Mouse (Mus musculus) lung, embryonic 15.5 days (tissue): ENCODE data around the gene Jmjd1c. TPM values are rescaled to one million over a fixed set of nuclear protein-coding genes. Genes with fewer than 3 reads are reported as not detected.

Experiments used
- ATAC-seq: fragments of 200-750 bp; cut with Nextera tagmentation; 2 replicates; pipeline ENCODE4 v1.8.0; 2017; ENCODE audit warnings: moderate number of reproducible peaks, borderline replicate concordance; ENCODE audit not compliant: low FRiP score, low TSS enrichment; ENCODE audit errors: extremely low read depth
- H3K27ac ChIP-seq: fragments of 300-500 bp; sonication (generic); 2 replicates; pipeline ENCODE4 v1.5.1; 2015; ENCODE audit warnings: moderate library complexity, mild to moderate bottlenecking, inconsistent platforms
- H3K27me3 ChIP-seq: fragments of 300-500 bp; sonication (generic); 2 replicates; pipeline ENCODE4 v1.6.1; 2015; ENCODE audit warnings: inconsistent platforms
- H3K36me3 ChIP-seq: fragments of 300-500 bp; sonication (generic); 2 replicates; pipeline ENCODE4 v1.6.1; 2015; ENCODE audit warnings: inconsistent platforms
- H3K4me1 ChIP-seq: fragments of 300-500 bp; sonication (generic); 2 replicates; pipeline ENCODE4 v1.6.1; 2015; ENCODE audit warnings: inconsistent platforms
- H3K4me2 ChIP-seq: fragments of 300-500 bp; sonication (generic); 2 replicates; pipeline ENCODE4 v1.6.1; 2015; ENCODE audit warnings: inconsistent platforms, mild to moderate bottlenecking, moderate library complexity
- H3K4me3 ChIP-seq: fragments of 300-500 bp; sonication (generic); 2 replicates; pipeline ENCODE4 v1.5.1; 2015; ENCODE audit warnings: mild to moderate bottlenecking, inconsistent platforms
- H3K9ac ChIP-seq: fragments of 300-500 bp; sonication (generic); 2 replicates; pipeline ENCODE4 v1.6.1; 2015; ENCODE audit warnings: inconsistent platforms
- H3K9me3 ChIP-seq: fragments of 300-500 bp; sonication (generic); 2 replicates; pipeline ENCODE4 v1.6.1; 2016; ENCODE audit warnings: inconsistent platforms
- WGBS: fragments of 180-500 bp; shearing (Covaris S2); methylation state at CpG from one replicate; pipeline ENCODE4 v1.1.7; 2015; 5-methylcytosine and 5-hydroxymethylcytosine counted together
- polyA plus RNA-seq: library from polyadenylated mRNA; unstranded; fragments of >200 nt; fragmentation: Nextera tagmentation; extraction: Ambion mirVana; gene quantifications from 2 replicates; pipeline ENCODE4 v1.2.1, GENCODE M21; 2015

Gene Jmjd1c
- polyA plus RNA-seq, 1 experiment from 2014 or later: 30.7 TPM

- no peak overlapping the region for H3K4me3 ChIP-seq
- ATAC-seq: no peak
- no peaks in the 10 kb centered on the region for H3K27me3 ChIP-seq
- WGBS: 90% methylated on average over 3 of the region's 3 CpGs
- H3K36me3 ChIP-seq: no peaks in the 10 kb centered on the region
- H3K4me1 ChIP-seq: no peaks in the 10 kb centered on the region
- no peaks in the 10 kb centered on the region for H3K9me3 ChIP-seq
- no peak overlapping the region for H3K27ac ChIP-seq
- no peak overlapping the region for H3K9ac ChIP-seq
- no peak overlapping the region for H3K4me2 ChIP-seq
These were observed 58.7 kb downstream of the Jmjd1c start for GRCm38 (mm10) chr10:67154647-67155046.

- no peaks in the 10 kb centered on the region for H3K36me3 ChIP-seq
- H3K4me1 ChIP-seq: peaks cover 22% of the 10 kb centered on the region
- H3K27ac ChIP-seq: no peak overlapping the region
- 87% methylated on average over 1 of the region's 1 CpGs for WGBS
- H3K4me3 ChIP-seq: no peak overlapping the region
- no peak overlapping the region for H3K9ac ChIP-seq
- H3K4me2 ChIP-seq: no peak overlapping the region
- no peaks in the 10 kb centered on the region for H3K9me3 ChIP-seq
- no peak for ATAC-seq
- no peaks in the 10 kb centered on the region for H3K27me3 ChIP-seq
These were observed 78.1 kb downstream of the Jmjd1c start for GRCm38 (mm10) chr10:67174049-67174448.

- 57% methylated on average over 7 of the region's 7 CpGs for WGBS
- Histone ChIP-seq H3K36me3 (no peaks in the 10 kb centered on the region), H3K9me3 (no peaks in the 10 kb centered on the region), H3K4me3 (no peak overlapping the region), H3K4me2 (no peak overlapping the region), H3K27me3 (no peaks in the 10 kb centered on the region), H3K4me1 (peaks cover 24% of the 10 kb centered on the region), H3K9ac (no peak overlapping the region), H3K27ac (no peak overlapping the region)
- ATAC-seq: no peak
These were observed 80.1 kb downstream of the Jmjd1c start for GRCm38 (mm10) chr10:67176031-67176430.

- Histone ChIP-seq H3K27me3 (no peaks in the 10 kb centered on the region), H3K4me3 (no peak overlapping the region), H3K9me3 (no peaks in the 10 kb centered on the region), H3K9ac (no peak overlapping the region), H3K27ac (no peak overlapping the region), H3K36me3 (no peaks in the 10 kb centered on the region), H3K4me1 (peaks cover 24% of the 10 kb centered on the region), H3K4me2 (no peak overlapping the region)
- 43% methylated on average over 3 of the region's 3 CpGs for WGBS
- no peak; the same call in 1 of the 2 replicates for ATAC-seq
These were observed 81.0 kb downstream of the Jmjd1c start for GRCm38 (mm10) chr10:67176932-67177331.

- Histone ChIP-seq H3K27me3 (no peaks in the 10 kb centered on the region), H3K4me2 (no peak overlapping the region), H3K9ac (no peak overlapping the region), H3K36me3 (no peaks in the 10 kb centered on the region), H3K9me3 (no peaks in the 10 kb centered on the region), H3K4me3 (no peak overlapping the region), H3K27ac (no peak overlapping the region), H3K4me1 (peaks cover 24% of the 10 kb centered on the region)
- WGBS: 29% methylated on average over 4 of the region's 4 CpGs
- no peak for ATAC-seq
These were observed 81.5 kb downstream of the Jmjd1c start for GRCm38 (mm10) chr10:67177410-67177809.

GRCm38 (mm10) chr10:67180021-67180420, 84.1 kb downstream of the Jmjd1c start:
- Histone ChIP-seq H3K27ac (no peak overlapping the region), H3K4me1 (peaks cover 27% of the 10 kb centered on the region), H3K4me2 (no peak overlapping the region), H3K9ac (no peak overlapping the region), H3K36me3 (no peaks in the 10 kb centered on the region), H3K9me3 (no peaks in the 10 kb centered on the region), H3K27me3 (no peaks in the 10 kb centered on the region), H3K4me3 (no peak overlapping the region)
- WGBS: 85% methylated on average over 8 of the region's 8 CpGs
- no peak for ATAC-seq

GRCm38 (mm10) chr10:67180799-67181198, 84.9 kb downstream of the Jmjd1c start:
- no peaks in the 10 kb centered on the region for H3K36me3 ChIP-seq
- H3K4me2 ChIP-seq: no peak overlapping the region
- WGBS: 71% methylated on average over 5 of the region's 5 CpGs
- H3K4me1 ChIP-seq: peaks cover 27% of the 10 kb centered on the region
- no peak overlapping the region for H3K9ac ChIP-seq
- H3K27ac ChIP-seq: no peak overlapping the region
- no peak for ATAC-seq
- no peaks in the 10 kb centered on the region for H3K9me3 ChIP-seq
- H3K4me3 ChIP-seq: no peak overlapping the region
- H3K27me3 ChIP-seq: no peaks in the 10 kb centered on the region

- no peaks in the 10 kb centered on the region for H3K9me3 ChIP-seq
- H3K4me3 ChIP-seq: no peak overlapping the region
- H3K27me3 ChIP-seq: no peaks in the 10 kb centered on the region
- WGBS: 55% methylated on average over 3 of the region's 3 CpGs
- no peak for ATAC-seq
- no peak overlapping the region for H3K4me2 ChIP-seq
- no peaks in the 10 kb centered on the region for H3K36me3 ChIP-seq
- peaks cover 18% of the 10 kb centered on the region; the same call in 1 of the 2 replicates for H3K4me1 ChIP-seq
- H3K27ac ChIP-seq: peak overlapping the region; percentile 2; the same call in 1 of the 2 replicates
- no peak overlapping the region for H3K9ac ChIP-seq
These were observed 86.7 kb downstream of the Jmjd1c start for GRCm38 (mm10) chr10:67182651-67183050.

GRCm38 (mm10) chr10:67183086-67183485, 87.2 kb downstream of the Jmjd1c start:
- WGBS: 51% methylated on average over 1 of the region's 1 CpGs
- Histone ChIP-seq H3K4me2 (no peak overlapping the region), H3K9ac (no peak overlapping the region), H3K27ac (no peak overlapping the region; the same call in 1 of the 2 replicates), H3K4me1 (peaks cover 19% of the 10 kb centered on the region; the same call in 1 of the 2 replicates), H3K4me3 (no peak overlapping the region), H3K36me3 (no peaks in the 10 kb centered on the region), H3K9me3 (no peaks in the 10 kb centered on the region), H3K27me3 (no peaks in the 10 kb centered on the region)
- no peak for ATAC-seq

- H3K36me3 ChIP-seq: no peaks in the 10 kb centered on the region
- peaks cover 20% of the 10 kb centered on the region; the same call in 1 of the 2 replicates for H3K4me1 ChIP-seq
- H3K4me2 ChIP-seq: no peak overlapping the region
- no peak for ATAC-seq
- no peaks in the 10 kb centered on the region for H3K27me3 ChIP-seq
- H3K9me3 ChIP-seq: no peaks in the 10 kb centered on the region
- H3K27ac ChIP-seq: no peak overlapping the region
- 64% methylated on average over 3 of the region's 3 CpGs for WGBS
- H3K9ac ChIP-seq: no peak overlapping the region
- no peak overlapping the region for H3K4me3 ChIP-seq
These were observed 88.6 kb downstream of the Jmjd1c start for GRCm38 (mm10) chr10:67184441-67185070.

GRCm38 (mm10) chr10:67185491-67186081, 89.7 kb downstream of the Jmjd1c start:
- Histone ChIP-seq H3K36me3 (no peaks in the 10 kb centered on the region), H3K4me3 (peak overlapping the region; percentile 47), H3K4me1 (peaks cover 20% of the 10 kb centered on the region; the same call in 1 of the 2 replicates), H3K9me3 (no peaks in the 10 kb centered on the region), H3K4me2 (peak overlapping the region; percentile 61), H3K27ac (peak overlapping the region; percentile 91), H3K9ac (peak overlapping the region; percentile 41), H3K27me3 (no peaks in the 10 kb centered on the region)
- WGBS: under 1% methylated on average over 23 of the region's 23 CpGs
- ATAC-seq: peak; percentile 90

GRCm38 (mm10) chr10:67186489-67186888, 90.6 kb downstream of the Jmjd1c start:
- H3K4me1 ChIP-seq: peaks cover 20% of the 10 kb centered on the region; the same call in 1 of the 2 replicates
- no peak overlapping the region for H3K9ac ChIP-seq
- peak overlapping the region; percentile 61 for H3K4me2 ChIP-seq
- H3K27me3 ChIP-seq: no peaks in the 10 kb centered on the region
- no peaks in the 10 kb centered on the region for H3K36me3 ChIP-seq
- no peaks in the 10 kb centered on the region for H3K9me3 ChIP-seq
- peak overlapping the region; percentile 47 for H3K4me3 ChIP-seq
- peak overlapping the region; percentile 91; the same call in 1 of the 2 replicates for H3K27ac ChIP-seq
- ATAC-seq: no peak
